Mouse (Mus musculus) cerebellum, adult 9-11 months (tissue): ENCODE results near the gene Olfr495.

Source experiments
- DNase-seq: peaks from one replicate; pipeline ENCODE4 v3.0.0; 2022

The Olfr495 gene

GRCm38 (mm10) chr7:108392867-108393266, at the start of gene Olfr495:
Gene Olfr495, plus strand, starts transcription at chr7:108393167.
- DNase-seq: no peak

- no peak for DNase-seq
Observed at GRCm38 (mm10) chr7:108346879-108347278, 46.1 kb upstream of the Olfr495 start, which contains the start of gene Olfr493. Gene Olfr493, minus strand, starts transcription at chr7:108346979.

- no peak for DNase-seq
Observed at GRCm38 (mm10) chr7:108365035-108365434, 27.9 kb upstream of the Olfr495 start, which contains the start of gene Olfr494. Gene Olfr494, plus strand, starts transcription at chr7:108365335.

- DNase-seq: no peak
Observed at GRCm38 (mm10) chr7:108420121-108420520, 27.2 kb downstream of the Olfr495 start, which contains the start of gene Olfr497. Gene Olfr497, plus strand, starts transcription at chr7:108420421.
